Mouse (Mus musculus) embryonic fibroblast, embryonic 13.5 days (primary cell): ENCODE data around the gene Nrp2. TPM values are rescaled to one million over a fixed set of nuclear protein-coding genes. Genes with fewer than 3 reads are reported as not detected.

Experiments used
- H3K27ac ChIP-seq: 2 replicates; pipeline ENCODE4 v1.5.1; 2012; ENCODE audit warnings: low read length, control low read depth, inconsistent platforms; ENCODE audit not compliant: insufficient read depth
- H3K4me1 ChIP-seq: 2 replicates; pipeline ENCODE4 v1.6.1; 2011; ENCODE audit warnings: low read length; ENCODE audit not compliant: control insufficient read depth, insufficient read depth
- H3K4me3 ChIP-seq: 2 replicates; pipeline ENCODE4 v1.5.1; 2011; ENCODE audit warnings: mild to moderate bottlenecking, control low read depth, low read length; ENCODE audit not compliant: insufficient read depth
- CTCF ChIP-seq: IDR thresholded peaks from 2 replicates; pipeline ENCODE4 v1.5.1; 2011; ENCODE audit warnings: mild to moderate bottlenecking, control low read depth, low read length, moderate library complexity, borderline replicate concordance; ENCODE audit not compliant: insufficient read depth
- POLR2A ChIP-seq: IDR thresholded peaks from 2 replicates; pipeline ENCODE4 v1.6.1; 2011; ENCODE audit warnings: low read depth, mild to moderate bottlenecking, control low read depth, low read length, moderate library complexity
- polyA plus RNA-seq: library from polyadenylated mRNA; stranded (reverse); fragments of >200 nt; gene quantifications from 2 replicates; pipeline ENCODE4 v1.2.4, GENCODE M21; 2011; ENCODE audit warnings: low read depth; ENCODE audit not compliant: missing spikeins, insufficient read length

Nrp2 gene
- polyA plus RNA-seq, 1 experiment, result 74.9 TPM

- no peak overlapping the region for H3K27ac ChIP-seq
- no peak overlapping the region for H3K4me3 ChIP-seq
- no peak for TF ChIP-seq POLR2A
- TF ChIP-seq CTCF, result no peak
- H3K4me1 ChIP-seq, result peaks cover 4% of the 10 kb centered on the region; the same call in 1 of the 2 replicates
Measured at GRCm38 (mm10) chr1:62811141-62811540, 108.1 kb downstream of the Nrp2 start.

GRCm38 (mm10) chr1:62812701-62813684 lies 109.9 kb downstream of the Nrp2 start:
- no peak overlapping the region for H3K4me3 ChIP-seq
- H3K4me1 ChIP-seq, result peaks cover 4% of the 10 kb centered on the region; the same call in 1 of the 2 replicates
- no peak for TF ChIP-seq POLR2A
- no peak for TF ChIP-seq CTCF
- no peak overlapping the region for H3K27ac ChIP-seq

- TF ChIP-seq CTCF (no peak), POLR2A (no peak)
- no peak overlapping the region for H3K27ac ChIP-seq
- H3K4me3 ChIP-seq, result no peak overlapping the region
- peaks cover 4% of the 10 kb centered on the region; the same call in 1 of the 2 replicates for H3K4me1 ChIP-seq
Measured at GRCm38 (mm10) chr1:62813938-62814337, 110.9 kb downstream of the Nrp2 start.

GRCm38 (mm10) chr1:62817566-62817965 lies 114.5 kb downstream of the Nrp2 start:
- no peak overlapping the region for H3K4me3 ChIP-seq
- TF ChIP-seq CTCF (no peak), POLR2A (no peak)

GRCm38 (mm10) chr1:62820170-62820569 lies 117.1 kb downstream of the Nrp2 start:
- Histone ChIP-seq H3K27ac (no peak overlapping the region), H3K4me3 (no peak overlapping the region), H3K4me1 (no peaks in the 10 kb centered on the region)
- TF ChIP-seq POLR2A (no peak), CTCF (peak; percentile 33; the same call in 1 of the 2 replicates)

More at GRCm38 (mm10) chr1:62817566-62817965, 114.5 kb downstream of the Nrp2 start:
- Histone ChIP-seq H3K4me1 (no peaks in the 10 kb centered on the region), H3K27ac (no peak overlapping the region)

GRCm38 (mm10) chr1:62821509-62822398 lies 118.7 kb downstream of the Nrp2 start:
- Histone ChIP-seq H3K4me1 (no peaks in the 10 kb centered on the region), H3K27ac (no peak overlapping the region), H3K4me3 (no peak overlapping the region)
- TF ChIP-seq CTCF, result no peak
- no peak for TF ChIP-seq POLR2A

- Histone ChIP-seq H3K4me1 (no peaks in the 10 kb centered on the region), H3K4me3 (no peak overlapping the region), H3K27ac (no peak overlapping the region)
- TF ChIP-seq POLR2A, result no peak
- no peak for TF ChIP-seq CTCF
Measured at GRCm38 (mm10) chr1:62823549-62824195, 120.6 kb downstream of the Nrp2 start.

GRCm38 (mm10) chr1:62825822-62826765 lies 123.0 kb downstream of the Nrp2 start:
- Histone ChIP-seq H3K4me3 (no peak overlapping the region), H3K27ac (no peak overlapping the region), H3K4me1 (no peaks in the 10 kb centered on the region; the same call in 1 of the 2 replicates)
- no peak for TF ChIP-seq CTCF
- TF ChIP-seq POLR2A, result no peak
